Mouse (Mus musculus) yolk sac, embryonic 10.5 days (tissue): ENCODE measurements around the gene Tatdn3.

ENCODE experiments used
- DNase-seq: peaks from one replicate; pipeline ENCODE4 v3.0.0-alpha.2; 2017; ENCODE audit warnings: low spot score

Tatdn3 gene

GRCm38 (mm10) chr1:191075199-191075883, 12.6 kb upstream of the Tatdn3 start:
- DNase-seq = no peak

- no peak for DNase-seq
These were observed 10.8 kb upstream of the Tatdn3 start for GRCm38 (mm10) chr1:191073486-191073885.

GRCm38 (mm10) chr1:191073001-191073400, 10.3 kb upstream of the Tatdn3 start:
- DNase-seq = peak; percentile 33

- peak; percentile 78 for DNase-seq
These were observed 9.7 kb upstream of the Tatdn3 start for GRCm38 (mm10) chr1:191072329-191072913.

- DNase-seq = no peak
These were observed 8.9 kb upstream of the Tatdn3 start for GRCm38 (mm10) chr1:191071613-191072012.

GRCm38 (mm10) chr1:191070259-191070658, 7.5 kb upstream of the Tatdn3 start:
- no peak for DNase-seq

- DNase-seq = no peak
These were observed 5.6 kb upstream of the Tatdn3 start for GRCm38 (mm10) chr1:191068377-191068776.

- DNase-seq = no peak
These were observed 2.5 kb upstream of the Tatdn3 start for GRCm38 (mm10) chr1:191065188-191065587.

- no peak for DNase-seq
These were observed 1.8 kb upstream of the Tatdn3 start for GRCm38 (mm10) chr1:191064535-191064934.

GRCm38 (mm10) chr1:191063700-191064099, 968 bp upstream of the Tatdn3 start:
- no peak for DNase-seq

GRCm38 (mm10) chr1:191062241-191062780, 421 bp downstream of the Tatdn3 start:
- DNase-seq = no peak

GRCm38 (mm10) chr1:191057461-191057860, 5.3 kb downstream of the Tatdn3 start:
- DNase-seq = no peak

- no peak for DNase-seq
These were observed 7.2 kb downstream of the Tatdn3 start for GRCm38 (mm10) chr1:191055533-191055873.

GRCm38 (mm10) chr1:191054870-191055532, 7.7 kb downstream of the Tatdn3 start:
- peak; percentile 45 for DNase-seq

GRCm38 (mm10) chr1:191053555-191053954, 9.2 kb downstream of the Tatdn3 start:
- no peak for DNase-seq

- DNase-seq = no peak
These were observed 16.4 kb downstream of the Tatdn3 start for GRCm38 (mm10) chr1:191046231-191046824.

- DNase-seq = no peak
These were observed 17.5 kb downstream of the Tatdn3 start for GRCm38 (mm10) chr1:191045264-191045663.

GRCm38 (mm10) chr1:191042688-191043087, 20.0 kb downstream of the Tatdn3 start:
- DNase-seq = no peak

GRCm38 (mm10) chr1:191042106-191042505, 20.6 kb downstream of the Tatdn3 start:
- DNase-seq = no peak

- DNase-seq = no peak
These were observed 21.4 kb downstream of the Tatdn3 start for GRCm38 (mm10) chr1:191041352-191041751.

- DNase-seq = no peak
These were observed 24.7 kb downstream of the Tatdn3 start for GRCm38 (mm10) chr1:191037999-191038398.

GRCm38 (mm10) chr1:191036554-191037334, 26.0 kb downstream of the Tatdn3 start, which contains the start of gene Spata45:
TSS of gene Spata45 (plus strand) at chr1:191036639.
- DNase-seq = no peak
